Mouse (Mus musculus) limb, embryonic 14.5 days (tissue): Measurements from ENCODE around the gene Nol11. TPM values are rescaled to one million over a fixed set of nuclear protein-coding genes. Genes with fewer than 3 reads are reported as not detected.
"Not testable (repeated sequence)": the region's sequence is repeated elsewhere in the genome, so short reads cannot be mapped to it uniquely, and the experiment has no call there.

Experiments used
- ATAC-seq: fragments of 200-750 bp; cut with Nextera tagmentation; 2 replicates; pipeline ENCODE4 v1.8.0; 2017; ENCODE audit warnings: low read depth, moderate number of reproducible peaks, moderate TSS enrichment; ENCODE audit not compliant: low FRiP score
- DNase-seq: peaks from one replicate; pipeline ENCODE4 v3.0.0-alpha.2; 2015; ENCODE audit warnings: low spot score
- H3K27ac ChIP-seq: fragments of 300-500 bp; sonication (generic); replicated peaks from 2 replicates; pipeline ENCODE4 v1.5.1; 2014; ENCODE audit warnings: low read depth, mild to moderate bottlenecking, low read length, moderate library complexity, mixed read lengths
- H3K27me3 ChIP-seq: fragments of 300-500 bp; sonication (generic); 2 replicates; pipeline ENCODE4 v1.6.1; 2014; ENCODE audit warnings: low read length, mixed read lengths; ENCODE audit not compliant: control insufficient read depth, insufficient read depth
- H3K36me3 ChIP-seq: fragments of 300-500 bp; sonication (generic); 2 replicates; pipeline ENCODE4 v1.6.1; 2014; ENCODE audit warnings: mild to moderate bottlenecking, low read length, moderate library complexity, mixed read lengths; ENCODE audit not compliant: control insufficient read depth, insufficient read depth
- H3K4me1 ChIP-seq: fragments of 300-500 bp; sonication (generic); 2 replicates; pipeline ENCODE4 v1.6.1; 2014; ENCODE audit warnings: antibody characterized with exemption, low read length, mixed read lengths; ENCODE audit not compliant: control insufficient read depth, insufficient read depth
- H3K4me2 ChIP-seq: fragments of 300-500 bp; sonication (generic); replicated peaks from 2 replicates; pipeline ENCODE4 v1.6.1; 2014; ENCODE audit warnings: low read depth, mild to moderate bottlenecking, low read length, moderate library complexity; ENCODE audit not compliant: severe bottlenecking
- H3K4me3 ChIP-seq: fragments of 300-500 bp; sonication (generic); replicated peaks from 2 replicates; pipeline ENCODE4 v1.5.1; 2014; ENCODE audit warnings: low read length
- H3K9ac ChIP-seq: fragments of 300-500 bp; sonication (generic); 2 replicates; pipeline ENCODE4 v1.6.1; 2014; ENCODE audit warnings: mild to moderate bottlenecking, low read depth, low read length, moderate library complexity; ENCODE audit not compliant: severe bottlenecking
- H3K9me3 ChIP-seq: fragments of 300-500 bp; sonication (generic); 2 replicates; pipeline ENCODE4 v1.6.1; 2016; ENCODE audit warnings: low read length; ENCODE audit not compliant: control insufficient read depth
- POLR2A ChIP-seq: fragments of 200-500 bp; IDR thresholded peaks from 2 replicates; pipeline ENCODE4 v1.8.0; 2012; ENCODE audit warnings: inconsistent platforms, mild to moderate bottlenecking, moderate library complexity, borderline replicate concordance; ENCODE audit not compliant: insufficient read depth, insufficient read length; ENCODE audit errors: extremely low read depth
- WGBS: fragments of 180-500 bp; shearing (Covaris S2); extraction: QIAGEN DNeasy Blood & Tissue Kit; methylation state at CpG from one replicate; pipeline ENCODE4 v1.1.7; 2014; 5-methylcytosine and 5-hydroxymethylcytosine counted together
- polyA plus RNA-seq, 2 experiments: library from polyadenylated mRNA; depleted of rRNA in 1 of 2; stranded (reverse) in 1 of 2; unstranded in 1 of 2; fragments of >200 nt; fragmentation: Nextera tagmentation in 1 of 2; extraction: Ambion mirVana in 1 of 2; gene quantifications; 2 replicates each; pipeline versions ENCODE4 v1.2.1 to v1.2.3; 2012 to 2014

The Nol11 gene
- polyA plus RNA-seq, 2 experiments: 28.0 to 45.4 TPM

DNA sequence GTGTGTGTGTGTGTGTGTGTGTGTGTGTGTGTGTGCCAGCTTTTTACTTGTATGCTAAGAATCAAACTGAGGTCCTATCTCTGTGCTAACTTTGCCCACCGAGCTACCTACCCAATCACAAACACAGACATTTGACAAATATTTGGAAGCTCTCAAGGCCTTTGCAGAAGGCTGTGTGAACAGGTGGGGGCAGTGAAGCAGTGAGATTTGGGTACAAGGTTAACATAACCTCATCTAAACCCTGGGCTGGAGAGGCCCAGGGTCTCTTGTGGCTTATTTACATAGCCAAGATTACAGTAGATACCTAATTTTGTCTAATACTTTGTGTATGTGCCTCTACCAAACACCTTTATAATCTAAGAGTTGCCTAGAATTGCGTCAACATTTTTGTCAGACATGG lies 46.8 kb downstream of the Nol11 start:
- ATAC-seq (no peak), DNase-seq (no peak)
- Histone ChIP-seq H3K4me3 (no peak overlapping the region), H3K4me1 (no peaks in the 10 kb centered on the region), H3K27me3 (no peaks in the 10 kb centered on the region), H3K9ac (no peak overlapping the region), H3K36me3 (no peaks in the 10 kb centered on the region), H3K4me2 (no peak overlapping the region), H3K9me3 (no peaks in the 10 kb centered on the region), H3K27ac (no peak overlapping the region)
- TF ChIP-seq POLR2A: no peak
- WGBS: 83% methylated on average over 2 of the region's 2 CpGs

DNA sequence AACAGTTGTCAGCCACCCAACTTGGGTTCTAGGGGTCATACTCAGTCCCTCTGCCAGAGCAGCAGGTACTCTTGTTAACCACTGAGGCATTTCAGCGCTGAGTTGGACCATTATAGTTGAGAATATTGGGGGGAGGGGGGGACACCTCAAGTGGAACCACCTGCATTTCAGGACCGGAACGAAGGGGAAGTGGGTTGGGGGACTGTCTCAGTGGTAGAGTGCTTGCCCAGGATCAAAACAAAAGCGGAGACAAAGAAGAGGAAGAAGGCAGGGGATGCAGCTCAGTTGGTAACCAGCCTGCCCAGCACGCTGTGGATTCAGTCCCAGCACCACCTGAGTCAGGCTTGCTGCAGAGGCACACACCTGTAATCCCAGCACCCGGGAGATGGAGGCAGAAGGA lies 48.4 kb downstream of the Nol11 start:
- Histone ChIP-seq H3K9me3 (no peaks in the 10 kb centered on the region), H3K9ac (no peak overlapping the region), H3K27me3 (no peaks in the 10 kb centered on the region), H3K4me1 (no peaks in the 10 kb centered on the region), H3K4me3 (no peak overlapping the region), H3K36me3 (no peaks in the 10 kb centered on the region), H3K27ac (no peak overlapping the region), H3K4me2 (no peak overlapping the region)
- TF ChIP-seq POLR2A: no peak
- DNase-seq (no peak), ATAC-seq (no peak)
- WGBS: 23% methylated on average over 6 of the region's 6 CpGs

DNA sequence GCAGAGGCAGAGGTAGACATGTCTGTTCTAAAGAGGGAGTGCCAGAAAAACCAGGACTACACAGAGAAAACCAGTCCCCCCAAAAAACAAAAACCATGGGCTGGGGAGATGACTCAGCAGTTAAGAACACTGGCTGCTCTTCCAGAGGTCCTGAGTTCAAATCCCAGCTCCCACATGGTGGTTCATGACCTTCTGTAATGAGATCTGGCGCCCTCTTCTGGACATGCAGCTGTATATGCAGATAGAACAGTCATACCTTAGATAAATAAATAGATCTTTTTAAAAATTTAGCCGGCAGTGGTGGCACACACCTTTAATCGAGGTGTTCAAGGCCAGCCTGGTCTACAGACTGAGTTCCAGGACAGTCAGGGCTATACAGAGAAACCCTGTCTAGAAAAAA lies 50.5 kb downstream of the Nol11 start:
- WGBS: 68% methylated on average over 3 of the region's 3 CpGs
- Histone ChIP-seq H3K36me3 (no peaks in the 10 kb centered on the region), H3K4me2 (no peak overlapping the region), H3K4me1 (no peaks in the 10 kb centered on the region), H3K9ac (no peak overlapping the region), H3K27ac (no peak overlapping the region), H3K27me3 (no peaks in the 10 kb centered on the region), H3K9me3 (no peaks in the 10 kb centered on the region), H3K4me3 (no peak overlapping the region)
- no peak for ATAC-seq
- TF ChIP-seq POLR2A: no peak
- no peak for DNase-seq

DNA sequence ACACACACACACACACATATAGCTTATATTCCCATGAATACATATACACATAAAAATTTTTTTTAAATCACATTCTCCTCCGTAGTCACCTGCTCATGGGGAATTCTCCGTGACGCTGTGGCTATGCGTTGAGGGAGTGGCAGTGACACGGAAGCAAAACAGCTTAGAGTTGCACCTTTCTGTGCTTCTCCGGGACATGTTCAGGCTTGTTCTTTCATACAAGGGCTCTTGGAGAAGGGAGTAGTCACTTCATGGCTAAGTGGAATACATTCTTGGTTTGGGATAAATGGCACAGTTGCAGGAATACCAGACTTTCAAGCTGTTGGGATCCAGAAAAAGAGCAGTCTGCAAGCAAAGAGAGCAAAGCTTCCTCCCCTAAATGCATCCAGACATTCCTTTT lies 51.6 kb downstream of the Nol11 start:
- no peak for TF ChIP-seq POLR2A
- H3K4me1 ChIP-seq: 0 out of 2 replicates have a peak, but pooled peaks cover 3% of the 10 kb centered on the region
- no peak overlapping the region for H3K27ac ChIP-seq
- 88% methylated on average over 6 of the region's 6 CpGs for WGBS
- no peaks in the 10 kb centered on the region for H3K9me3 ChIP-seq
- no peaks in the 10 kb centered on the region for H3K36me3 ChIP-seq
- H3K4me3 ChIP-seq: no peak overlapping the region
- DNase-seq (no peak), ATAC-seq (no peak)
- H3K9ac ChIP-seq: no peak overlapping the region
- no peaks in the 10 kb centered on the region for H3K27me3 ChIP-seq
- no peak overlapping the region for H3K4me2 ChIP-seq

DNA sequence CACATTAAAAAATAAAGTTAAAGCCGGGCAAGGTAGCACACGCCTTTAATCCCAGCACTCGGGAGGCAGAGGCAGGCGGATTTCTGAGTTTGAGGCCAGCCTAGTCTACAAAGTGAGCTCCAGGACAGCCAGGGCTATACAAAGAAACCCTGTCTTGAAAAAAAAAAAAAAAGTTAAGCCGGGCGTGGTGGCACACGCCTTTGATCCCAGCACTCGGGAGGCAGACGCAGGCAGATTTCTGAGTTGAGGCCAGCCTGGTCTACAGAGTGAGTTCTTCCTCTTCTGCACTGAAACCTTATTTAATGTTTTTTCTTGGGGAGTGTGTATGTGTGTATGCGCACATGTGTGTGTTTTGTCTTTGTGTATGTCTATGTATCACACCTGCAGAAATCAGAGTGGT lies 52.7 kb downstream of the Nol11 start:
- 95% methylated on average over 10 of the region's 10 CpGs for WGBS
- not testable (repeated sequence) for H3K9me3 ChIP-seq, ATAC-seq, H3K9ac ChIP-seq, DNase-seq, H3K4me2 ChIP-seq, H3K36me3 ChIP-seq, H3K4me3 ChIP-seq, H3K27ac ChIP-seq, H3K27me3 ChIP-seq, H3K4me1 ChIP-seq

DNA sequence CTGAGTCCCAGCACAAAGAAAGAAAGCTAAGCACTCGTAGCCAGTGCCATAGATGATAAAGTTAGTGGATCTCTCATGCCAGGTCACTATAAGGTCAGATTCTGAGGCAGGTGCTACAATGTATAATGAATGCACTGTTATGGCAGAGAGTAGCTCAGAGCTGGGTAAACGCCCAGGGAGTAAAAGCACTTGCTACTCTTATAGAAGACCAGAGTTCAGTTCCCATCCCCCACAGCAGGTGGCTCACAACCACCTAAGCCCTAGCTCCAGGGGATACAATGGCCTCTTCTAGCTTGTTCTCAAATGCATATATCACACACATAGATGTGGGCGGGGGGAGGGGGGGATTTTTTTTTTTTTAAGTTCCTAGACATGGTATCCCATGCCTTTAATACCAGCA lies 53.4 kb downstream of the Nol11 start:
- Histone ChIP-seq H3K4me3 (no peak overlapping the region), H3K4me1 (0 out of 2 replicates have a peak, but pooled peaks cover 3% of the 10 kb centered on the region), H3K9me3 (no peaks in the 10 kb centered on the region), H3K4me2 (no peak overlapping the region), H3K36me3 (no peaks in the 10 kb centered on the region), H3K9ac (no peak overlapping the region), H3K27ac (no peak overlapping the region), H3K27me3 (no peaks in the 10 kb centered on the region)
- 54% methylated on average over 3 of the region's 3 CpGs for WGBS
- TF ChIP-seq POLR2A: no peak
- no peak for ATAC-seq
- no peak for DNase-seq
